Mouse (Mus musculus) testis, adult 2 months (tissue): ENCODE data around the gene Srgap1. TPM values are rescaled to one million over a fixed set of nuclear protein-coding genes. Genes with fewer than 3 reads are reported as not detected.

Experiments used
- H3K27ac ChIP-seq: fragments of 200-500 bp; 2 replicates; pipeline ENCODE4 v1.5.1; 2012; ENCODE audit warnings: low read depth, low read length; ENCODE audit not compliant: control insufficient read depth, insufficient read depth
- H3K27me3 ChIP-seq: fragments of 200-500 bp; 2 replicates; pipeline ENCODE4 v1.6.1; 2012; ENCODE audit warnings: mild to moderate bottlenecking, low read length, moderate library complexity; ENCODE audit not compliant: control insufficient read depth, insufficient read depth
- H3K36me3 ChIP-seq: fragments of 200-500 bp; 2 replicates; pipeline ENCODE4 v1.6.1; 2012; ENCODE audit warnings: mild to moderate bottlenecking, low read length; ENCODE audit not compliant: control insufficient read depth, insufficient read depth
- H3K4me1 ChIP-seq: fragments of 200-500 bp; 2 replicates; pipeline ENCODE4 v1.6.1; 2012; ENCODE audit warnings: low read length; ENCODE audit not compliant: control insufficient read depth, insufficient read depth
- H3K4me3 ChIP-seq: fragments of 200-500 bp; 2 replicates; pipeline ENCODE4 v1.5.1; 2012; ENCODE audit warnings: low read depth, mild to moderate bottlenecking, low read length, moderate library complexity, mixed read lengths; ENCODE audit not compliant: control insufficient read depth
- CTCF ChIP-seq: fragments of 200-500 bp; IDR thresholded peaks from 2 replicates; pipeline ENCODE4 v1.5.1; 2012; ENCODE audit warnings: low read depth, mild to moderate bottlenecking, inconsistent platforms, low read length, moderate library complexity; ENCODE audit not compliant: control insufficient read depth, insufficient read depth, insufficient replicate concordance
- POLR2A ChIP-seq: fragments of 200-500 bp; IDR thresholded peaks from 2 replicates; pipeline ENCODE4 v1.6.1; 2012; ENCODE audit warnings: low read depth, mild to moderate bottlenecking, inconsistent platforms, low read length, moderate library complexity; ENCODE audit not compliant: control insufficient read depth
- polyA plus RNA-seq: library from polyadenylated mRNA; depleted of rRNA; stranded (reverse); fragments of >200 nt; gene quantifications from 2 replicates; pipeline ENCODE4 v1.2.3, GENCODE M21; 2012

The Srgap1 gene
- polyA plus RNA-seq, 1 experiment: 31.9 TPM

- Histone ChIP-seq H3K4me1 (no peaks in the 10 kb centered on the region), H3K27ac (peak overlapping the region; percentile 49; the same call in 1 of the 2 replicates), H3K27me3 (no peaks in the 10 kb centered on the region), H3K36me3 (no peaks in the 10 kb centered on the region), H3K4me3 (peak overlapping the region; percentile 82)
- no peak for TF ChIP-seq CTCF
- no peak for TF ChIP-seq POLR2A
These were observed 94.1 kb downstream of the Srgap1 start for GRCm38 (mm10) chr10:121953041-121953440.

DNA sequence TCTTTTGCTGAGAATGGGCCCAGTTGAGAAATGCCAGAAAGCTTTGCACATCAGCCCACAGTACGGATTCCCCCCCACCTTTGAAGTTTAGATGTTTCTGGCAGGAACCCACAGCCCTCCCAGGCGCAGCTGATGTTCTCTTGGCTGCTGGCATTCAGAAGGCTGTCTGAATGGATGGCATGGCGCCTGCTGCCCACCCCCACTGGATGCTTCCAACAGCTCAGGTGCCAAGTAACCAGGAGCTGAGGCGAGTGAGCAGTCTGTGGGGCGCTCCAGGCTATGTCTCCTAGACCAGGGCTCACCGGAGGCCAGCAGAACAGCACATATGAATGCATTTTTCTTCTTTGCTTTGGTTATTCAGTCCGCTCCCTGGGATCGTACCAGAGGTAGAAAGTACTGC, 100.9 kb downstream of the Srgap1 start:
- Histone ChIP-seq H3K36me3 (no peaks in the 10 kb centered on the region), H3K27ac (no peak overlapping the region), H3K4me3 (no peak overlapping the region), H3K4me1 (no peaks in the 10 kb centered on the region), H3K27me3 (no peaks in the 10 kb centered on the region)
- TF ChIP-seq POLR2A (no peak), CTCF (no peak)

GRCm38 (mm10) chr10:121931909-121932308, 115.2 kb downstream of the Srgap1 start:
- Histone ChIP-seq H3K4me3 (no peak overlapping the region), H3K36me3 (no peaks in the 10 kb centered on the region), H3K4me1 (no peaks in the 10 kb centered on the region), H3K27ac (no peak overlapping the region), H3K27me3 (no peaks in the 10 kb centered on the region)
- TF ChIP-seq POLR2A (no peak), CTCF (no peak)

- Histone ChIP-seq H3K27ac (no peak overlapping the region), H3K27me3 (no peaks in the 10 kb centered on the region), H3K36me3 (no peaks in the 10 kb centered on the region), H3K4me1 (no peaks in the 10 kb centered on the region), H3K4me3 (no peak overlapping the region)
- TF ChIP-seq POLR2A (no peak), CTCF (no peak)
These were observed 121.0 kb downstream of the Srgap1 start for GRCm38 (mm10) chr10:121926094-121926493.

DNA sequence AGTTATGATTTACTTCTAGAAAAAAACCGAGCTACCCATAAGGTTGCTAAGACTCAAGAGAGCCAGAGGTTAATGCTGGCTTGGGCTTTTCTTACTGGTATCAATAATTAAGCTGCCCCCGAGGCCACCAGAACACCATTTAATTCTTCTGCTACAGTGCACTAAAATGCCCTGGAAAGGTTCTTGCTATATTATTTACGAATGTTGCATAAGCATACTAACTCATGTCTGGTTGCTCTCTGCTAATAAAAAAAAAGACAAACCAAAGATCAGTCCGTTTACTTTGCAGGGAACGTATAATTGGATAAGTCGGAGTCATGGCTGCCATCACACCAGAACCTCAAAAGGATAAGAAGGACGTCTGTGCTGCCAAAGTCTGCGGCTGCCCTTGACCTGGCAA, 128.1 kb downstream of the Srgap1 start:
- no peaks in the 10 kb centered on the region for H3K36me3 ChIP-seq
- no peaks in the 10 kb centered on the region for H3K27me3 ChIP-seq
- H3K4me1 ChIP-seq: peaks cover 6% of the 10 kb centered on the region
- no peak for TF ChIP-seq CTCF
- H3K4me3 ChIP-seq: no peak overlapping the region
- no peak overlapping the region for H3K27ac ChIP-seq

DNA sequence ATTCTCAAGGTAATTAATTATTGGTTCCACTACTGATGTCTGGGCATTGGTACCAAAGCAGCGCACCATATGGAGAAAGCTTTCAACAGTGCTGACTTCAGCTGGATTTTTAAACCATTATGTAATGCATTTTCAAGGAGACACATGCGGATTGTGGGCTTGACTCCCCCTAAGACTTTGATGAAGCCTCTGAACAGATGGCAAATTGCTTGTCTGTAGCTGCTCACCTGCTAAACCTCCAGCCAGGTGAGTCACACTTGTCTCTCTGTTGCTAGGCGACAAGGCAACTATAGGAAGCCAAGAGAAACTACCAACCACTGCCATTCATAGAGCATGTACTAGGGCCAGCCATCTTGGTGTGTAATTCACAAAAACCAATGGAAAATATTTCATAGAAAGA, 128.5 kb downstream of the Srgap1 start:
- no peak overlapping the region for H3K27ac ChIP-seq
- H3K27me3 ChIP-seq: no peaks in the 10 kb centered on the region

DNA sequence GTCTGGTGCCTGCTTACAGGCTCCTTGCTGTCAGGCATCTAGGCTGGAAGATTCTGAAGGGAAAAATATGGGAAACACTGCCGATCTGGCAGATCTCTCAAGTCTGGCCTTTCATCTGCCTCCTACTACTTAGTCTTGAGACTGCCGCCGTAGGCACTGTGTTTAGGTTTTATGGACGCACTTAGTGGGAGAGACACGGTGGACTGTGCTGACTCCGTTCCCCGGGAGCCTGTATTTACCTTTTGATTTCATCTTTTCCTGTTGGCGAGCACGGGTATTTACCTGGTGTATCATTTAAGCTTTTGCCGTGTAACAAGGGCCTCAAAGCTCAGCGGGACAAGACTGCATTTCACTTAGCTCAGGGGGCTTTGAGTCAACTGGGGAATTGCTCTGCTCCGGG, 131.6 kb downstream of the Srgap1 start:
- TF ChIP-seq CTCF: no peak
- TF ChIP-seq POLR2A: no peak
- Histone ChIP-seq H3K27ac (no peak overlapping the region), H3K4me1 (peaks cover 3% of the 10 kb centered on the region), H3K36me3 (no peaks in the 10 kb centered on the region), H3K4me3 (no peak overlapping the region), H3K27me3 (no peaks in the 10 kb centered on the region)

More for the DNA sequence above, 128.5 kb downstream of the Srgap1 start:
- H3K4me3 ChIP-seq: no peak overlapping the region
- H3K36me3 ChIP-seq: no peaks in the 10 kb centered on the region
- H3K4me1 ChIP-seq: peaks cover 6% of the 10 kb centered on the region
- TF ChIP-seq POLR2A: no peak
- no peak for TF ChIP-seq CTCF

GRCm38 (mm10) chr10:121904137-121904536, 143.0 kb downstream of the Srgap1 start:
- TF ChIP-seq POLR2A: no peak
- no peak for TF ChIP-seq CTCF
- Histone ChIP-seq H3K4me3 (no peak overlapping the region), H3K4me1 (peaks cover 2% of the 10 kb centered on the region; the same call in 1 of the 2 replicates), H3K36me3 (no peaks in the 10 kb centered on the region), H3K27me3 (no peaks in the 10 kb centered on the region), H3K27ac (no peak overlapping the region)
